Mouse (Mus musculus): ENCODE results near the gene Hspb7. TPM values are rescaled to one million over a fixed set of nuclear protein-coding genes. Genes with fewer than 3 reads are reported as not detected.

The Hspb7 gene
- polyA plus RNA-seq, 1 experiment from 2014 or later = not detected

GRCm38 (mm10) chr4:141420886-141421285 lies 307 bp downstream of the Hspb7 start:
- peaks cover 44% of the 10 kb centered on the region for H3K27me3 ChIP-seq
- H3K36me3 ChIP-seq = no peaks in the 10 kb centered on the region
- no peak overlapping the region for H3K27ac ChIP-seq
- no peak overlapping the region for H3K4me3 ChIP-seq (replicated peaks)
- no peaks in the 10 kb centered on the region for H3K9me3 ChIP-seq
- no peak for ATAC-seq (ENCODE audit: insufficient number of reproducible peaks, insufficient read depth, low FRiP score, low TSS enrichment, low read depth)
- 45% methylated on average over 9 of the region's 9 CpGs for WGBS
- H3K4me2 ChIP-seq = no peak overlapping the region
- no peak overlapping the region for H3K9ac ChIP-seq (replicated peaks)
- peaks cover 22% of the 10 kb centered on the region for H3K4me1 ChIP-seq (replicated peaks)

GRCm38 (mm10) chr4:141421423-141421822 lies 844 bp downstream of the Hspb7 start:
- Histone ChIP-seq H3K27me3 (peaks cover 50% of the 10 kb centered on the region), H3K4me3 (replicated peaks) (no peak overlapping the region), H3K4me1 (replicated peaks) (peaks cover 27% of the 10 kb centered on the region), H3K27ac (no peak overlapping the region), H3K36me3 (no peaks in the 10 kb centered on the region), H3K4me2 (no peak overlapping the region), H3K9me3 (no peaks in the 10 kb centered on the region), H3K9ac (replicated peaks) (no peak overlapping the region)
- ATAC-seq (ENCODE audit: insufficient number of reproducible peaks, insufficient read depth, low FRiP score, low TSS enrichment, low read depth) = no peak
- WGBS = 53% methylated on average over 14 of the region's 14 CpGs

GRCm38 (mm10) chr4:141422841-141423240 lies 2.3 kb downstream of the Hspb7 start:
- ATAC-seq (ENCODE audit: insufficient number of reproducible peaks, insufficient read depth, low FRiP score, low TSS enrichment, low read depth) = no peak
- no peaks in the 10 kb centered on the region for H3K9me3 ChIP-seq
- peaks cover 60% of the 10 kb centered on the region for H3K27me3 ChIP-seq
- 87% methylated on average over 5 of the region's 5 CpGs for WGBS
- no peak overlapping the region for H3K9ac ChIP-seq (replicated peaks)
- no peak overlapping the region for H3K4me3 ChIP-seq (replicated peaks)
- no peak overlapping the region for H3K4me2 ChIP-seq
- H3K36me3 ChIP-seq = no peaks in the 10 kb centered on the region
- peaks cover 27% of the 10 kb centered on the region for H3K4me1 ChIP-seq (replicated peaks)
- H3K27ac ChIP-seq = no peak overlapping the region

- H3K27me3 ChIP-seq = peaks cover 60% of the 10 kb centered on the region
- no peaks in the 10 kb centered on the region for H3K9me3 ChIP-seq
- H3K27ac ChIP-seq = no peak overlapping the region
- H3K4me1 ChIP-seq (replicated peaks) = peaks cover 27% of the 10 kb centered on the region
- ATAC-seq (ENCODE audit: insufficient number of reproducible peaks, insufficient read depth, low FRiP score, low TSS enrichment, low read depth) = no peak
- no peak overlapping the region for H3K9ac ChIP-seq (replicated peaks)
- 84% methylated on average over 5 of the region's 5 CpGs for WGBS
- no peak overlapping the region for H3K4me3 ChIP-seq (replicated peaks)
- no peak overlapping the region for H3K4me2 ChIP-seq
- H3K36me3 ChIP-seq = no peaks in the 10 kb centered on the region
These were observed 2.7 kb downstream of the Hspb7 start for GRCm38 (mm10) chr4:141423288-141423687.

- H3K9ac ChIP-seq (replicated peaks) = no peak overlapping the region
- H3K27me3 ChIP-seq = peaks cover 60% of the 10 kb centered on the region
- WGBS = 86% methylated on average over 13 of the region's 13 CpGs
- no peak overlapping the region for H3K4me2 ChIP-seq
- ATAC-seq (ENCODE audit: insufficient number of reproducible peaks, insufficient read depth, low FRiP score, low TSS enrichment, low read depth) = no peak
- H3K4me1 ChIP-seq (replicated peaks) = peaks cover 27% of the 10 kb centered on the region
- no peak overlapping the region for H3K27ac ChIP-seq
- no peaks in the 10 kb centered on the region for H3K36me3 ChIP-seq
- no peaks in the 10 kb centered on the region for H3K9me3 ChIP-seq
- H3K4me3 ChIP-seq (replicated peaks) = no peak overlapping the region
These were observed 3.3 kb downstream of the Hspb7 start for GRCm38 (mm10) chr4:141423691-141424431.

GRCm38 (mm10) chr4:141425484-141426479 lies 5.2 kb downstream of the Hspb7 start:
- peaks cover 59% of the 10 kb centered on the region for H3K27me3 ChIP-seq
- H3K4me2 ChIP-seq = peak overlapping the region; percentile 88
- peak overlapping the region; percentile 42 for H3K4me3 ChIP-seq (replicated peaks)
- H3K27ac ChIP-seq = no peak overlapping the region
- H3K36me3 ChIP-seq = no peaks in the 10 kb centered on the region
- no peaks in the 10 kb centered on the region for H3K9me3 ChIP-seq
- H3K4me1 ChIP-seq (replicated peaks) = peaks cover 15% of the 10 kb centered on the region
- peak; percentile 89 for ATAC-seq (ENCODE audit: insufficient number of reproducible peaks, insufficient read depth, low FRiP score, low TSS enrichment, low read depth)
- peak overlapping the region; percentile 58 for H3K9ac ChIP-seq (replicated peaks)
- 4% methylated on average over 36 of the region's 36 CpGs for WGBS

GRCm38 (mm10) chr4:141426796-141427745 lies 6.5 kb downstream of the Hspb7 start:
- no peak overlapping the region for H3K9ac ChIP-seq (replicated peaks)
- no peak overlapping the region for H3K4me3 ChIP-seq (replicated peaks)
- 74% methylated on average over 10 of the region's 10 CpGs for WGBS
- H3K4me1 ChIP-seq (replicated peaks) = peaks cover 15% of the 10 kb centered on the region
- H3K27me3 ChIP-seq = peaks cover 46% of the 10 kb centered on the region
- no peaks in the 10 kb centered on the region for H3K9me3 ChIP-seq
- ATAC-seq (ENCODE audit: insufficient number of reproducible peaks, insufficient read depth, low FRiP score, low TSS enrichment, low read depth) = no peak
- no peak overlapping the region for H3K4me2 ChIP-seq
- H3K36me3 ChIP-seq = no peaks in the 10 kb centered on the region
- no peak overlapping the region for H3K27ac ChIP-seq

- H3K9me3 ChIP-seq = no peaks in the 10 kb centered on the region
- H3K27ac ChIP-seq = no peak overlapping the region
- no peaks in the 10 kb centered on the region for H3K36me3 ChIP-seq
- H3K27me3 ChIP-seq = peaks cover 40% of the 10 kb centered on the region
- 87% methylated on average over 13 of the region's 13 CpGs for WGBS
- no peak overlapping the region for H3K9ac ChIP-seq (replicated peaks)
- no peak overlapping the region for H3K4me2 ChIP-seq
- H3K4me3 ChIP-seq (replicated peaks) = no peak overlapping the region
- ATAC-seq (ENCODE audit: insufficient number of reproducible peaks, insufficient read depth, low FRiP score, low TSS enrichment, low read depth) = no peak
- H3K4me1 ChIP-seq (replicated peaks) = peaks cover 15% of the 10 kb centered on the region
These were observed 7.3 kb downstream of the Hspb7 start for GRCm38 (mm10) chr4:141427921-141428320.

GRCm38 (mm10) chr4:141429381-141429780 lies 8.8 kb downstream of the Hspb7 start:
- H3K9me3 ChIP-seq = no peaks in the 10 kb centered on the region
- no peak for ATAC-seq (ENCODE audit: insufficient number of reproducible peaks, insufficient read depth, low FRiP score, low TSS enrichment, low read depth)
- no peaks in the 10 kb centered on the region for H3K36me3 ChIP-seq
- H3K27me3 ChIP-seq = peaks cover 30% of the 10 kb centered on the region
- H3K4me3 ChIP-seq (replicated peaks) = no peak overlapping the region
- H3K4me1 ChIP-seq (replicated peaks) = peaks cover 15% of the 10 kb centered on the region
- H3K4me2 ChIP-seq = no peak overlapping the region
- WGBS = 79% methylated on average over 6 of the region's 6 CpGs
- H3K27ac ChIP-seq = no peak overlapping the region
- H3K9ac ChIP-seq (replicated peaks) = no peak overlapping the region

GRCm38 (mm10) chr4:141429847-141430246 lies 9.3 kb downstream of the Hspb7 start:
- Histone ChIP-seq H3K4me2 (no peak overlapping the region), H3K9ac (replicated peaks) (no peak overlapping the region), H3K27me3 (peaks cover 26% of the 10 kb centered on the region), H3K4me3 (replicated peaks) (no peak overlapping the region), H3K36me3 (no peaks in the 10 kb centered on the region), H3K27ac (no peak overlapping the region), H3K9me3 (no peaks in the 10 kb centered on the region), H3K4me1 (replicated peaks) (peaks cover 14% of the 10 kb centered on the region)
- 51% methylated on average over 9 of the region's 9 CpGs for WGBS
- ATAC-seq (ENCODE audit: insufficient number of reproducible peaks, insufficient read depth, low FRiP score, low TSS enrichment, low read depth) = no peak

All from limb, embryonic 12.5 days (tissue).